Mouse (Mus musculus) myocyte (in vitro differentiated cells): ENCODE results near the gene Ankrd55.

Experiments used
- CEBPB ChIP-seq: IDR thresholded peaks from 2 replicates; pipeline ENCODE4 v1.6.1; 2011; ENCODE audit warnings: mild to moderate bottlenecking, moderate library complexity; ENCODE audit not compliant: poor library complexity, insufficient read depth, severe bottlenecking
- E2F4 ChIP-seq: IDR thresholded peaks from one replicate; pipeline ENCODE4 v1.6.1; 2011; ENCODE audit warnings: mild to moderate bottlenecking, control low read depth, moderate library complexity; ENCODE audit not compliant: insufficient read depth
- MYOD1 ChIP-seq, 3 experiments: IDR thresholded peaks; one replicate each; pipeline ENCODE4 v1.6.1; 2011; ENCODE audit warnings: control low read depth in 2 of 3, low read depth in 2 of 3, mild to moderate bottlenecking in 2 of 3, moderate library complexity in 1 of 3; ENCODE audit not compliant: insufficient read length in 2 of 3, control insufficient read depth in 1 of 3
- MYOG ChIP-seq, 3 experiments: IDR thresholded peaks; one replicate each; pipeline ENCODE4 v1.6.1; 2011; ENCODE audit warnings: control low read depth in 2 of 3, low read depth in 2 of 3, mild to moderate bottlenecking in 2 of 3; ENCODE audit not compliant: insufficient read length in 2 of 3, control insufficient read depth in 1 of 3, insufficient read depth in 1 of 3
- POLR2A ChIP-seq: IDR thresholded peaks from one replicate; pipeline ENCODE4 v1.6.1; 2011; ENCODE audit warnings: low read depth, mild to moderate bottlenecking, control low read depth, moderate library complexity; ENCODE audit not compliant: insufficient read length
- POLR2AphosphoS2 ChIP-seq: IDR thresholded peaks from one replicate; pipeline ENCODE4 v1.6.1; 2011; ENCODE audit warnings: low read depth, control low read depth; ENCODE audit not compliant: insufficient read length
- REST ChIP-seq: IDR thresholded peaks from one replicate; pipeline ENCODE4 v1.6.1; 2011; ENCODE audit warnings: mild to moderate bottlenecking, control low read depth, moderate library complexity; ENCODE audit not compliant: insufficient read depth, insufficient read length
- SRF ChIP-seq: IDR thresholded peaks from one replicate; pipeline ENCODE4 v1.6.1; 2011; ENCODE audit warnings: low read depth; ENCODE audit not compliant: control insufficient read depth, insufficient read length
- TCF12 ChIP-seq: IDR thresholded peaks from one replicate; pipeline ENCODE4 v1.6.1; 2011; ENCODE audit warnings: mild to moderate bottlenecking, control low read depth; ENCODE audit not compliant: poor library complexity, insufficient read depth, severe bottlenecking
- USF1 ChIP-seq: IDR thresholded peaks from one replicate; pipeline ENCODE4 v1.6.1; 2011; ENCODE audit warnings: low read depth, mild to moderate bottlenecking, control low read depth, moderate library complexity

- TF ChIP-seq POLR2A (no peak), SRF (no peak), CEBPB (no peak), MYOG (IDR thresholded peaks at IDR 0.05; ENCODE audit: control insufficient read depth in 1 of 3, insufficient read depth in 1 of 3, insufficient read length in 2 of 3, low read depth in 2 of 3) (no peak), TCF12 (no peak), USF1 (no peak), POLR2AphosphoS2 (no peak), MYOD1 (IDR thresholded peaks at IDR 0.05; ENCODE audit: control insufficient read depth in 1 of 3, insufficient read length in 2 of 3, low read depth in 2 of 3) (no peak), REST (no peak), E2F4 (no peak)
These were observed 125.4 kb downstream of the Ankrd55 start for GRCm38 (mm10) chr13:112413611-112414010.
